Mouse (Mus musculus): ENCODE measurements around the gene Prrc2a. TPM values are rescaled to one million over a fixed set of nuclear protein-coding genes. Genes with fewer than 3 reads are reported as not detected.

Gene Prrc2a
- 14.1 TPM for polyA plus RNA-seq (2014; fragmentation: Illumina TruSeq; extraction: RNeasy Lipid Tissue Mini Kit (QIAGEN cat#74804); ENCODE audit: low read depth, low replicate concordance)

GRCm38 (mm10) chr17:35164568-35165450 is at the start of gene Prrc2a:
Prrc2a (minus strand) TSS chr17:35164897.

GRCm38 (mm10) chr17:35204494-35205379 is 40.0 kb upstream of the Prrc2a start, which contains the start of gene Lta:
Lta (minus strand) TSS chr17:35205351.

GRCm38 (mm10) chr17:35201787-35202186 is 37.1 kb upstream of the Prrc2a start, which contains the start of gene Tnf:
Tnf (minus strand) TSS chr17:35202007.

GRCm38 (mm10) chr17:35193881-35194843 is 29.5 kb upstream of the Prrc2a start, which contains the start of gene Ltb:
Ltb (plus strand) TSS chr17:35194439.

GRCm38 (mm10) chr17:35187959-35188610 is 23.4 kb upstream of the Prrc2a start, which contains the start of gene Lst1:
Lst1 (minus strand) TSS chr17:35188439.

GRCm38 (mm10) chr17:35175968-35176367 is 11.3 kb upstream of the Prrc2a start, which contains the start of gene Aif1:
Aif1 (minus strand) TSS chr17:35176068.

GRCm38 (mm10) chr17:35134801-35135590 is 29.7 kb downstream of the Prrc2a start, which contains the start of gene Bag6:
Bag6 (plus strand) TSS chr17:35135178.

GRCm38 (mm10) chr17:35131500-35132173 is 33.1 kb downstream of the Prrc2a start, which contains the start of gene Apom:
Apom (minus strand) TSS chr17:35132050.

GRCm38 (mm10) chr17:35126206-35126611 is 38.5 kb downstream of the Prrc2a start, which contains the start of gene D17H6S53E:
D17H6S53E (plus strand) TSS chr17:35126373.

GRCm38 (mm10) chr17:35121871-35122303 is 42.8 kb downstream of the Prrc2a start, which contains the start of gene Csnk2b:
Csnk2b (minus strand) TSS chr17:35122053.

GRCm38 (mm10) chr17:35121143-35121799 is 43.4 kb downstream of the Prrc2a start, which contains the start of gene Gpank1:
Gpank1 (plus strand) TSS chr17:35121455.

GRCm38 (mm10) chr17:35115046-35116019 is 49.4 kb downstream of the Prrc2a start, which contains the start of gene Ly6g5b:
Ly6g5b (minus strand) TSS chr17:35115428.

GRCm38 (mm10) chr17:35108097-35108496 is 56.6 kb downstream of the Prrc2a start, which contains the start of gene Ly6g5c:
Ly6g5c (plus strand) TSS chr17:35108279.

